Mouse (Mus musculus) midbrain, embryonic 13.5 days (tissue): ENCODE data around the gene Crtc1. TPM values are rescaled to one million over a fixed set of nuclear protein-coding genes. Genes with fewer than 3 reads are reported as not detected.

ENCODE experiments used
- ATAC-seq: fragments of 200-750 bp; cut with Nextera tagmentation; 2 replicates; pipeline ENCODE4 v1.8.0; 2017; ENCODE audit warnings: mild to moderate bottlenecking, moderate TSS enrichment, moderate library complexity
- H3K27ac ChIP-seq: fragments of 300-500 bp; sonication (generic); 2 replicates; pipeline ENCODE4 v1.5.1; 2015; ENCODE audit warnings: inconsistent platforms, mild to moderate bottlenecking, moderate library complexity
- H3K27me3 ChIP-seq: fragments of 300-500 bp; sonication (generic); 2 replicates; pipeline ENCODE4 v1.6.1; 2015; ENCODE audit warnings: mild to moderate bottlenecking, inconsistent platforms
- H3K36me3 ChIP-seq: fragments of 300-500 bp; sonication (generic); 2 replicates; pipeline ENCODE4 v1.6.1; 2015; ENCODE audit warnings: mild to moderate bottlenecking, inconsistent platforms
- H3K4me1 ChIP-seq: fragments of 300-500 bp; sonication (generic); replicated peaks from 2 replicates; pipeline ENCODE4 v1.6.1; 2015; ENCODE audit warnings: inconsistent platforms
- H3K4me2 ChIP-seq: fragments of 300-500 bp; sonication (generic); replicated peaks from 2 replicates; pipeline ENCODE4 v1.6.1; 2015; ENCODE audit warnings: moderate library complexity, mild to moderate bottlenecking, inconsistent platforms
- H3K4me3 ChIP-seq: fragments of 300-500 bp; sonication (generic); replicated peaks from 2 replicates; pipeline ENCODE4 v1.5.1; 2015; ENCODE audit warnings: mild to moderate bottlenecking, inconsistent platforms
- H3K9ac ChIP-seq: fragments of 300-500 bp; sonication (generic); replicated peaks from 2 replicates; pipeline ENCODE4 v1.6.1; 2015; ENCODE audit warnings: mild to moderate bottlenecking, inconsistent platforms
- H3K9me3 ChIP-seq: fragments of 300-500 bp; sonication (generic); 2 replicates; pipeline ENCODE4 v1.6.1; 2016; ENCODE audit warnings: mild to moderate bottlenecking, inconsistent platforms
- WGBS: fragments of 180-500 bp; shearing (Covaris S2); methylation state at CpG from one replicate; pipeline ENCODE4 v1.1.7; 2015; 5-methylcytosine and 5-hydroxymethylcytosine counted together
- polyA plus RNA-seq: library from polyadenylated mRNA; unstranded; fragments of >200 nt; fragmentation: Nextera tagmentation; extraction: Ambion mirVana; gene quantifications from 2 replicates; pipeline ENCODE4 v1.2.1, GENCODE M21; 2015

The Crtc1 gene
- polyA plus RNA-seq, 1 experiment from 2014 or later = 36.1 TPM

DNA sequence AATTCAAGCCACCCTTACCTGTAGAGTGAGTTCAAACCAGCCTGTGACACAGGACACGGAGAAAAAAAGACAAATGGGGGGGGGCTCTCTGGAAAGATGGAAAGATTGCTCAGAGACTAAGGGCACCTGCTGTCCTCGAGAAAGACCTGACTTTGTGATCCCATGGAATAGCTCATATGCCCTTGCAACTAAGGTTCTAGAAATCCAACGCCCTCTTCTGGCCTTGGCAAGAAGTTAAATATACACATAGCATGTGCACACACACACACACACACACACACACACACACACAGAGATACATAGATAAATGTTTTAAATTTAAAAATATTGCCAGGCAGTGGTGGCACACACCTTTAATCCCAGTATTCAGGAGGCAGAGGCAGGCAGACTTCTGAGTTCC, 867 bp upstream of the Crtc1 start:
- Histone ChIP-seq H3K9ac (peak overlapping the region; percentile 65), H3K4me1 (peaks cover 24% of the 10 kb centered on the region), H3K9me3 (no peaks in the 10 kb centered on the region), H3K27ac (no peak overlapping the region), H3K4me2 (peak overlapping the region; percentile 85), H3K27me3 (no peaks in the 10 kb centered on the region), H3K36me3 (no peaks in the 10 kb centered on the region; the same call in 1 of the 2 replicates), H3K4me3 (peak overlapping the region; percentile 67)
- ATAC-seq = no peak
- 55% methylated on average over 3 of the region's 3 CpGs for WGBS

GRCm38 (mm10) chr8:70439848-70440179, 435 bp upstream of the Crtc1 start:
- 6% methylated on average over 7 of the region's 7 CpGs for WGBS
- Histone ChIP-seq H3K4me1 (peaks cover 24% of the 10 kb centered on the region), H3K9me3 (no peaks in the 10 kb centered on the region), H3K4me2 (peak overlapping the region; percentile 85), H3K4me3 (peak overlapping the region; percentile 67), H3K36me3 (no peaks in the 10 kb centered on the region; the same call in 1 of the 2 replicates), H3K27ac (peak overlapping the region; percentile 84), H3K9ac (peak overlapping the region; percentile 65), H3K27me3 (no peaks in the 10 kb centered on the region)
- no peak for ATAC-seq

DNA sequence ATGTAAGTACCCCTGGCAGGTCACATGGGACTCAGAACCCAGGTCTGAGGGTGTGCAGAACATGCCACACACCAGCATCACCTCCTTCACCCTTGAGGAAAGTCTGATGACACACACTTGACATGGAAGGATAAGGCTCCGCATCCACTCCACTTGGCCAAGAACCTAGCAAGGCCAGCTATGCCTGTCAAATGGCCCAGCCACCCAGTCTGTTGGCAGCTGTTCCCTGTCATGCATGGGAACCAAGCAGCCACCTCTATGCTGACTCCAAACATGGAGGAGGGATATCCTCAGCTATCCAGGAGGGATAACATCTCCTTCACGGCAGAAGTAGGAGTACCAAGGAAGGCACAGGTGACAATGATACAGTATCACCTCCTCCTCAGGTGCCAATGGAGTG, 956 bp downstream of the Crtc1 start:
- ATAC-seq = no peak
- H3K27me3 ChIP-seq = no peaks in the 10 kb centered on the region
- H3K9ac ChIP-seq = peak overlapping the region; percentile 75
- peaks cover 27% of the 10 kb centered on the region for H3K4me1 ChIP-seq
- no peaks in the 10 kb centered on the region; the same call in 1 of the 2 replicates for H3K36me3 ChIP-seq
- 93% methylated on average over 2 of the region's 2 CpGs for WGBS
- H3K27ac ChIP-seq = no peak overlapping the region
- no peaks in the 10 kb centered on the region for H3K9me3 ChIP-seq
- peak overlapping the region; percentile 67 for H3K4me3 ChIP-seq
- H3K4me2 ChIP-seq = peak overlapping the region; percentile 85

- Histone ChIP-seq H3K9ac (0 out of 2 replicates have a peak overlapping the region, but pooled peaks have one; percentile 14), H3K36me3 (no peaks in the 10 kb centered on the region; the same call in 1 of the 2 replicates), H3K27me3 (no peaks in the 10 kb centered on the region), H3K4me3 (no peak overlapping the region), H3K27ac (no peak overlapping the region), H3K9me3 (no peaks in the 10 kb centered on the region), H3K4me1 (peaks cover 26% of the 10 kb centered on the region), H3K4me2 (no peak overlapping the region)
- ATAC-seq = no peak
- WGBS = 96% methylated on average over 5 of the region's 5 CpGs
Observed at GRCm38 (mm10) chr8:70435156-70435555, 4.2 kb downstream of the Crtc1 start.

- Histone ChIP-seq H3K4me2 (no peak overlapping the region), H3K36me3 (no peaks in the 10 kb centered on the region; the same call in 1 of the 2 replicates), H3K27me3 (no peaks in the 10 kb centered on the region), H3K27ac (no peak overlapping the region), H3K9me3 (no peaks in the 10 kb centered on the region), H3K4me1 (peaks cover 13% of the 10 kb centered on the region), H3K9ac (no peak overlapping the region), H3K4me3 (no peak overlapping the region)
- no peak for ATAC-seq
- 43% methylated on average over 4 of the region's 4 CpGs for WGBS
Observed at GRCm38 (mm10) chr8:70432991-70433536, 6.3 kb downstream of the Crtc1 start.

- H3K9me3 ChIP-seq = no peaks in the 10 kb centered on the region
- no peak overlapping the region for H3K4me3 ChIP-seq
- H3K4me1 ChIP-seq = 0 out of 2 replicates have a peak, but pooled peaks cover 3% of the 10 kb centered on the region
- H3K4me2 ChIP-seq = no peak overlapping the region
- H3K27me3 ChIP-seq = no peaks in the 10 kb centered on the region
- H3K27ac ChIP-seq = no peak overlapping the region
- H3K36me3 ChIP-seq = no peaks in the 10 kb centered on the region; the same call in 1 of the 2 replicates
- H3K9ac ChIP-seq = no peak overlapping the region
- no peak for ATAC-seq
- 96% methylated on average over 4 of the region's 4 CpGs for WGBS
Observed at GRCm38 (mm10) chr8:70431213-70431612, 8.2 kb downstream of the Crtc1 start.

DNA sequence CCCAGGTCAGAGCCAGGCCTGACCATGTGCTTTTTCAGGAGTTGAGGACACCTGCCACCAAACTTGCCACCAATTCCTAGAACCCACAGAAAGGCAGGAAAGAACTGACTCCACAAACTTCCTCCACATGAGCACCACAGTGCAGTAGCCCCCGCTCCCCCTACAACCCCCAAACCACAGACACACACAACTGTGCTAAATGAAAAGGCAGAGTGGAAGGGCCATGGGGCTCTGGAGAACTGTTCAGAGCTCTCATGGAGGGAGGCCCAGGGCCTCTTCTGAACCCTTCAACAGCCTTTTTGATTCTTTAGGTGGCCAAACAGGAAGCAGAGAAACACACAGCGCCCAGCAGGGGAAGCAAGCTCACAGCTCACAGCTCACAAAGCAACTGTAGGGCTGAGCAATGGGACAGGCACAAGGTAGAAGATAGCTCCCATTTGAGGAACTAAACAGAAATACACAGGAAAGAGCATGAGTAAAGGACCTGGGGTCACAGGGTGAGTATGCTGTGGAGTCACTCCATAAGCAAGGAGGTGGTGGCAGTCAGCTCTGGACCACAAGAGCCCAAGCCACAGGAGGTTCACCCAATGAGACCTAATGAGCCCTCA, 13.0 kb downstream of the Crtc1 start:
- no peaks in the 10 kb centered on the region for H3K36me3 ChIP-seq
- H3K27me3 ChIP-seq = no peaks in the 10 kb centered on the region
- no peaks in the 10 kb centered on the region for H3K9me3 ChIP-seq
- H3K27ac ChIP-seq = no peak overlapping the region
- no peak for ATAC-seq
- H3K4me3 ChIP-seq = no peak overlapping the region
- no peak overlapping the region for H3K4me2 ChIP-seq
- no peaks in the 10 kb centered on the region; the same call in 1 of the 2 replicates for H3K4me1 ChIP-seq
- H3K9ac ChIP-seq = no peak overlapping the region
- 89% methylated on average over 2 of the region's 2 CpGs for WGBS

- 85% methylated on average over 2 of the region's 2 CpGs for WGBS
- no peaks in the 10 kb centered on the region for H3K36me3 ChIP-seq
- no peak overlapping the region for H3K27ac ChIP-seq
- no peak overlapping the region for H3K4me2 ChIP-seq
- no peaks in the 10 kb centered on the region for H3K27me3 ChIP-seq
- H3K4me3 ChIP-seq = no peak overlapping the region
- H3K4me1 ChIP-seq = peaks cover 21% of the 10 kb centered on the region
- no peak for ATAC-seq
- no peak overlapping the region for H3K9ac ChIP-seq
- H3K9me3 ChIP-seq = no peaks in the 10 kb centered on the region
Observed at GRCm38 (mm10) chr8:70422722-70423121, 16.7 kb downstream of the Crtc1 start.

DNA sequence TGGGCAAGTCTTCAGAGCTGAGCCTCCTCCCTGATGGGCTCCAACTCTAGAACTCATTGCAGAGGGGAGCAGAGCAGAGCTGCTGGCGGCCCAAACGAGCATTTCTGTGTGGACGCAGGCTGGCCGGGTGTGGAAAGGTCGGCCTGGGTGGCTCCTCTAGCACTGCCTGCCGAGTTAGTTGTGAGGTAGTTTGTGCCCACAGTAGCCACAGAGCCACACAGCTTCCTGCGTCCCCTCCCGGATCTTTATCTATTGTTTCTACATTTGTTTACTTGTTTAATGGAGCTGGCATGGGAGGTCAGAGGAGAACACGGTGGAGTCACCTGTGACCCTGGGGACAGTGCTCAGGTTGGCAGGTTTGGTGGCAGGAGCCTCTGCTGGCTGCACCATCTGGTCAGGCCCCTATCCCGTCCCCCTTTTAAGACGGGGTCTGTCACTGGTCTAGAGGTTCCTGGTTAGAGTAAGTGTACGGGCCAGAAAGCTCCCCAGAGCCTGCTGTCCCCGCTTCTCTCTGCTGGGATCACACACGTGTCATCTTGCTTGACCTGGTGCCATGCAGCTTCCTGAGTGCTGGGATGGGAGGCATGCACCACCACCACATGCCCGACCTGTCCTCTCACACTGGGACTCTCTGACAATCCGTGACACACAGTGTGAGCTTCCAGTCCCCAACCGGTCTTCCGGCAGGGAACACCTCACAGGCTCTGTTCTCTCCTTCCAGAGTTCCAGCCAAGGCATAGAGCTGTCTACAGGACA, 17.9 kb downstream of the Crtc1 start:
- Histone ChIP-seq H3K4me2 (no peak overlapping the region), H3K36me3 (no peaks in the 10 kb centered on the region), H3K4me1 (peaks cover 33% of the 10 kb centered on the region), H3K27ac (no peak overlapping the region), H3K9me3 (no peaks in the 10 kb centered on the region), H3K4me3 (no peak overlapping the region), H3K9ac (no peak overlapping the region), H3K27me3 (no peaks in the 10 kb centered on the region)
- WGBS = 84% methylated on average over 18 of the region's 18 CpGs
- ATAC-seq = no peak

DNA sequence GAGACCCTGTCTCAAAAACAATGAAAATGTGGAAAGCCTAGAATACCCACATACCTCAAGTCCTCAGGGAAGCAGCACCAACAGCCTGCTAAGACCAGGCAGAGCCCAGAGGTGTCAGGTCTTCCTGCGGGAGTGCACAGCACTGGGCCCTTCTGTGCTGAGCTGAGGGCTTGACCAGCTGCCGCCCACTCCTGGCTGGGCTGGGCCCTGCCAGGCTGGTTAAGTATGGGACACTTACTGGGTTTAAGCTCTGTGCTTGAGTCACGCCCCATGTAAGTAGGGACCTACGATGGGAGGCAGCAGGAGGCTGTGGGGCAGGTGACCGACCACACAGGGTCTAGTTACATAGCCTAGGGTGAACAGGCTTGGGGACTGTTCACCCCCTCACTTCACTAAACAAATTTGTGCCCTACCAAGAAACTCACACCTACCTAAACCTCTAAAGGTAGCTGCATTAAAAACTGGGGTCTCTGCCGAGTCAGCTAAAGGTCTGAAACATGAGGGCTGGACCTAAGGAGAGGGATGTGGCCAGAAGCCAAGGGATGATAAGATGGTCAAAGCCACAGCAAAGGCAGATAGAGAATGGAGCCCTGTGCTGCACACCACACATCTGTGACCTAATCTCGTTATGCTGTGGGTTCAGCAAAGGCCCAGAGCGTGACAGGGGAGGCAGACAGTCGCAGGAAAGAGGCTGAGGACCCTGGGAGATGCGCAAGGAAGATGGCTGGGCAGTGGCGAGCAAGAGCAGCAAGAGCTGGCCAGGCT, 19.3 kb downstream of the Crtc1 start:
- peaks cover 43% of the 10 kb centered on the region for H3K4me1 ChIP-seq

DNA sequence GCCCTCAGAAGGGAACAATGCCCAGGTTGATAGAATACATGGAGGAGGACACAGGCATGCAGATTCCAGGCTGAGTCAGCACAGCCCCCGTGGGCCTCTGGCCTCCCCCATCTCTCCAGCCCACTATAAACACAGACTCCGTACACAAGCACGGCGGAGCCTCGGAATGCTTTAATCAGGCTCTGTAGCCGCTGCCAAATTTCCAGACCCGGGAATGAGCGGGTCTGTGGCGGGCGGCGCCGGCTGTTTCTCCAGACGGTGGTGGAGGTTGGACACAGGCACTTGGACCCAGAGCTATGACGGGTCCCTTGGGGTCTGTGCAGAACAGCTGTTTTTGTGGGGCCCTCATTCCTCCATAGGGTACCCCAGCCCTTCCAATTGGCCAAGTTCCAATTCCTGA, 20.4 kb downstream of the Crtc1 start:
- Histone ChIP-seq H3K36me3 (peaks cover 5% of the 10 kb centered on the region; the same call in 1 of the 2 replicates), H3K27me3 (no peaks in the 10 kb centered on the region), H3K4me3 (no peak overlapping the region), H3K9ac (no peak overlapping the region), H3K9me3 (no peaks in the 10 kb centered on the region), H3K4me1 (peaks cover 43% of the 10 kb centered on the region), H3K4me2 (no peak overlapping the region), H3K27ac (no peak overlapping the region)
- ATAC-seq = no peak
- WGBS = 81% methylated on average over 14 of the region's 14 CpGs

More for the DNA sequence above, 19.3 kb downstream of the Crtc1 start:
- Histone ChIP-seq H3K27me3 (no peaks in the 10 kb centered on the region), H3K9me3 (no peaks in the 10 kb centered on the region), H3K36me3 (no peaks in the 10 kb centered on the region), H3K4me2 (no peak overlapping the region), H3K27ac (no peak overlapping the region; the same call in 1 of the 2 replicates), H3K9ac (no peak overlapping the region), H3K4me3 (no peak overlapping the region)
- no peak for ATAC-seq
- WGBS = 72% methylated on average over 11 of the region's 11 CpGs

- Histone ChIP-seq H3K4me3 (no peak overlapping the region), H3K36me3 (peaks cover 8% of the 10 kb centered on the region; the same call in 1 of the 2 replicates), H3K9me3 (no peaks in the 10 kb centered on the region), H3K9ac (no peak overlapping the region), H3K4me1 (peaks cover 43% of the 10 kb centered on the region), H3K27ac (no peak overlapping the region), H3K4me2 (no peak overlapping the region), H3K27me3 (no peaks in the 10 kb centered on the region)
- ATAC-seq = no peak
- WGBS = 45% methylated on average over 10 of the region's 10 CpGs
Observed at GRCm38 (mm10) chr8:70417914-70418313, 21.5 kb downstream of the Crtc1 start.
